Mouse (Mus musculus) liver (tissue): ENCODE results near the gene Abcg8.

ENCODE experiments used
- DNase-seq: peaks from one replicate; pipeline ENCODE4 v3.0.0-alpha.2; 2020; ENCODE audit warnings: mixed read lengths

Gene Abcg8

DNA sequence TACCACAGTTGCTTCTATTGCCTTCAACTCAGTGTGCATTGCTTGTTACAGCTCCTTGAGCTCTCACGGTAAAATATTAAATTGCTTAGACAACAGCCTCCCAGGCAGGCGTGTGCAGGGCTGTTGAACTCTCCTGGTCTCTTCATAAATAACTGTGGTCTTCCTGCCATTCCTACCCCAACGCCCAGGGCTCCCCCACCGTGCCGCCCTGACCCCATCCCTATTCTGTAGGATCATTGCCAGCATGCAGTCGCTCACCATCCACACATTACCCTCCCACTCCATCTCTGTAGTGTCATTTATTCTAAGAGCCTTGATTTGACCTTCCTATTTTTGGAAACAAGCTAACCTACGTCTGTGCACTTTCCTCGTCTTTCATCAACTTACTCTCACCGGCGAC is 11.0 kb upstream of the Abcg8 start:
- DNase-seq: no peak

GRCm38 (mm10) chr17:84665691-84666090 is 10.4 kb upstream of the Abcg8 start:
- DNase-seq: no peak

- DNase-seq: no peak
These were observed 8.3 kb upstream of the Abcg8 start for GRCm38 (mm10) chr17:84667848-84668247.

GRCm38 (mm10) chr17:84672376-84673369 is 3.4 kb upstream of the Abcg8 start:
- no peak for DNase-seq

- DNase-seq: no peak
These were observed 2.1 kb upstream of the Abcg8 start for GRCm38 (mm10) chr17:84674048-84674447.

- no peak for DNase-seq
These were observed 898 bp upstream of the Abcg8 start for GRCm38 (mm10) chr17:84675204-84675603.

DNA sequence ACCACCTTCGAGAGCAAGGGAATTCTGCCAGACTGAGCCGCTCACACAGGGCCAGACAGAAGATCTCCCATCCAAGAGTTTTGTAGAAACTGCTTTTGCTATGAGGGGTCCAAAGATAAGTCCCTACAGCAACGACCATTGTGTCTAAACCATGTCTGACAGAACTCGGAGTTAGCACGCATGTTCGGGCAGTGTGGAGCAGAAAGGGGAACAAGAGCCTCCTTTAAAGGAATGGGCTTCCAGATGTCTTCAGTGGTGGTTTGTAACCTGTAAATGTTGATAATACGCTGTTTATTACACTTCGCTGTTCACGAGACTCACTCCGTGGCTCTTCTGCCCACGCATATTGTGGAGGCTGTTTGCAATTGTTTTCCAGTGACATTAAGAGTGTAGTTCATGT is 1.5 kb downstream of the Abcg8 start:
- DNase-seq: no peak

GRCm38 (mm10) chr17:84681670-84682069 is 5.6 kb downstream of the Abcg8 start:
- no peak for DNase-seq

- no peak for DNase-seq
These were observed 6.9 kb downstream of the Abcg8 start, which contains the start of gene Abcg5 for GRCm38 (mm10) chr17:84682734-84683717. TSS of gene Abcg5 (minus strand) at chr17:84683011.

DNA sequence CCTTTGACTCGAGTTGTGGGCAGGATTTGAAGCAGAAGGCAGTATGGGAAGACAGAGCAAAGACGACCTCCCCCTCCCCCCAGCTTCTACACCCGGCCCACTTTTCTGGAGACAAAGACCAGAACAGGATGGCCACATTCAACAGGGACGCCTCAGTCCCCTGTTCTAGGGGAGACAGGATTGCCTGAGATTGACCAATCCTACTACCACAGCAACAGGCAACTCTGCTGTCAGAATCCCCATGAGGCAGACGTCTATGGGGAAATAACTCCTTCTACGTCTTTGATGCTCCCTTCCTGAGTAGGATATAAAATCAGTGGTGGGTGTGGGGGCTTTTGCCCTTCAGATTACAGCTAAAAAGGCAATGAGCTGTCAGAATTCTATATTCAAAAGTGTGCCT is 8.2 kb downstream of the Abcg8 start:
- no peak for DNase-seq

- no peak for DNase-seq
These were observed 9.2 kb downstream of the Abcg8 start for GRCm38 (mm10) chr17:84685286-84685685.

DNA sequence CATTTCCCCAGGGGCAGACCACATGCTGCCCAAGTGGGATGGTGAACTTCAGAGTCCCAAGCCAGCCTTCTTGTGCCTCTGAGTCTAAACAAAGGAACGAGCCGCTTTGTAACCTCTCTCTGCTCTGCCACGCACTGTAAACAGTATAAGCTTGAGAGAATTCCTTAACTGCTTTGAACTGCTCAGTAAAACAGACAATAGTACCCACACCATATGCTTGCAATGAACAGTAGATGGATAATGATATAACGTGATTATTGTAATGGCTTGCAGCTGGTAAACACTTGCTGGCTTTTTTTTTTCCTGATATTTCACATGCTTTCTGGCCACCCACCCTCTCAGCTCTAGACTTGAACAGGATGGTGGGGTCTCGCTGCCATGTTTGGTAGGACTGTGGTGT is 11.9 kb downstream of the Abcg8 start:
- no peak for DNase-seq

DNA sequence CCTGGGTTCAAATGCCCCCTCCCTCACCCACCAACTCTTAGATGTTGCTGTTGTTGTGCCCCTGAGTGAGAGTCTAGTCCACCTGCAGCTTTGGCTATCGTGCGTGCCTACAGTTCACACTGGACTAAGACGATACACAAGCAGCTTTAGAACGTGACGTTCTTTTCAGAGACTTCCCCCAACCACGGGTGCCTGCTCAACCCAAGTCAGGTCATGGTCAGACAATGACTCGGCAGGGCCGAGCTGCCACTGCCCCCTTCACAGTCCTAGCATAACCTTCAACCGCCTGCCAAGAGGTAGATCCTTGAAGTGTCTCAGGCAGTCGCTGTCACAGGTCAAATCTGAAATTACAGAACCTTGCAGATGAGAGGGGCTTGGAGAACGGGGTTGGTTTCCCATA is 12.7 kb downstream of the Abcg8 start:
- DNase-seq: no peak

DNA sequence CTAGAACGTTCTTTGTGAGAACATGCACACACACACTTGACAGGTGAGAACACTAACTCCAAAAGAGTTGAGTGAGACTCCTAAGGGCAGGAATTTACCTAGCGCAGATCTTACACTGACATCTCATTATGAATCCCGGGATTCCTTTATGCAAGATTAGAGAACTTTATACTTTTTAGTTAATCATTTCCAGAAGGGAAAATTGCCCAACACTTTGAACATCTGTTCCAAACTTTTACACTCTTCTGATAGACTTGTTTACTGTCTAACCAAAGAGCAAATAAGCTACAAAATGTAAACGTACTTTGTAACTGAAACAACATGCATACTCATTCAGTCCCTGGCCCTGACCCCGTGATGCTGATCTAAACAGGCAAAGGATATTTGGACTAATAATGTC is 13.2 kb downstream of the Abcg8 start:
- no peak for DNase-seq

DNA sequence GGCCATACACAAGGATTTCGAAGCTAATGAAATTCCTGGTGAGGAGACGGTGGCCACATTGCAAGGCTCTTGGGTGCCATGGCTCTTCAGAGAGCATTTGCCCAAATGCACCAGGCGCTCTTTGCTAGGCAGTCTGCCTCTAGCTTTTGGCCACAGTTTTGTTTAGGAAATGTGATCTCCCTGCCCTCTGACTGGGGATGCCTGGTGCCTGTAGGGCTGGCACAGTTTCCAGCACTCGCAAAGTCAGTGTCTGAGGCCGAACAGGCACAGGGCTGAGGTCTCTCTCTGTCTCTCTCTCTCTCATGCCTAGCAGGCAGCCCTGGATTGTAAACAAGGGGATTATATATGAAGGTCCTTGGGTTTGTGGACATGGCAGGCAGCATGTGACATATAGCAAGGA is 14.0 kb downstream of the Abcg8 start:
- DNase-seq: no peak

- DNase-seq: no peak
These were observed 17.6 kb downstream of the Abcg8 start for GRCm38 (mm10) chr17:84693741-84694140.

DNA sequence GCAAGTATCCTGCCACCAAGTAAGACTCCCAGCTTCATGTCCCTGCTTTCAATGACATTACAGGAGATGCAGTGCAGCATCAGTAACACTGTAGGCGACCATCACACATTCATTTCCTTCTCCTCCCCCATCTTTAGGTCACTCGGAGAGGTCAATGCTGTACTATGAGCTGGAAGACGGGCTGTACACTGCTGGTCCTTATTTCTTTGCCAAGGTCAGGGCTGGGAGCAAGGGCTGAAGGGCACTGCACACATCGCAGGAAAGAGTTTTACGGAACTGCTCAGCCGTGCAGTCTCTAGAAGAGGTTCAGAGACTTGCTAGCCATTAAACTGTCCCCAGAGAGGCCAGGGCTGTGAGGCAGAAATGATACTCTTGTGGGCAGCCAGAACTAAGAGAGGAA is 20.4 kb downstream of the Abcg8 start:
- DNase-seq: no peak

- DNase-seq: peak; percentile 65
These were observed 22.6 kb downstream of the Abcg8 start for GRCm38 (mm10) chr17:84698727-84699126.

DNA sequence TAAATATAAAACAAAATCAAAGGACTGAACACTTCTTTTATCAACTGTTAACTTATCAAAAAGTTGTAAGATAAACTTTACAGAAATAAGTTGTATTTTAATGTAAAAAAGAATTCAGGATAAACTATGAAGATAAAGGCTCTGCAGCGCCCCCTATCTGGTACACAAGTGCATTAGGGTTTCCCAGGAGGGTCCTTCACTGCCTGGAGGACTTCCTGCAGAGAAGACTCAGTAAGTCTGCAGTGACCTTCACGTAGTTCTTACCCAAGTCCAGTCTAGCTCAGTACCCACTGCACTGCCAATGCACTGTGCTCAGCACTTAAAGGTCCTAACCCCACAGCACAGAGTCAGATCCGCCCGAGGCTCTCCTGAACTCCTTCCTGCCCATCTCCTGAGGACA is 31.3 kb downstream of the Abcg8 start:
- no peak for DNase-seq

DNA sequence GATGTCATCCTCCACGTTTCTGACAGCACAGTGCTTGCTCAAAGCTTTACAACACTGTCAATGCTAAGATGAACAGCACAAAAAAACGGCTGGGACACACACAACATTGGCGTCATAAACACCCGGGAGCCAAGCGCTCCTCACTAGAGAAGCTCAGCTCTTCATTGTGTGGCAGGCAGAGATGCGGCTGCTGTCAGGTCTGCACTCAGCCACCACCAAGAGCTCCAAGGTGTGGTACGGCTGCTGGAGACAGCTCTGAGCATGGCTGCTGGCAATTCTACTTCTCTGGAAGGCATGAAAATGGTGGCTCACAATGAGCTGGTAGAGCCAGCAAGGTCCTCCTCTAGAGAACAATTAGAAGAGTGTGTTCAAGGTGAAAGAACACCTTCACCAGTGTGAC is 32.7 kb downstream of the Abcg8 start:
- no peak for DNase-seq

DNA sequence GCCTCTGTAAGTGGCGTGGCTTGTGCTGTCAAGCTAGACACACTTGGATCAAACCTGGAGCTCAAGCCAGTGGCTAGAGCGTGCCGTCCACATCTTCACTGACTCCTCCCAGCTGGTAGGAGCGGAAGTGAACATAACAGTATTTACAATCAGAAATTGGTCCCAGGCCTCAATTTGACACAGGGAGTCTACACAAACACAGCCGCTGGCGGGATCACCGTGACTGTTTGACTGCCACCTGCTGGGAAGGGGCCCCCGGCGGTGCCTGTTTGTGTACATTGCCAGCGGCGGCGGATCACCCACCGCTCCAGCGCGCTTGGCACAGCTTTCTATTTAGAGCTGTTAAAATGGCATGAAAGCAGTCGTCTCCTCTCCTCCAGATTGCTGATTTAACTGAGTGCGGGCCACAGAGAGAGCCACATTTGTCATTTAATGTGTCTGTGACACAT is 33.3 kb downstream of the Abcg8 start:
- no peak for DNase-seq

- no peak for DNase-seq
These were observed 37.6 kb downstream of the Abcg8 start for GRCm38 (mm10) chr17:84713563-84714164.

DNA sequence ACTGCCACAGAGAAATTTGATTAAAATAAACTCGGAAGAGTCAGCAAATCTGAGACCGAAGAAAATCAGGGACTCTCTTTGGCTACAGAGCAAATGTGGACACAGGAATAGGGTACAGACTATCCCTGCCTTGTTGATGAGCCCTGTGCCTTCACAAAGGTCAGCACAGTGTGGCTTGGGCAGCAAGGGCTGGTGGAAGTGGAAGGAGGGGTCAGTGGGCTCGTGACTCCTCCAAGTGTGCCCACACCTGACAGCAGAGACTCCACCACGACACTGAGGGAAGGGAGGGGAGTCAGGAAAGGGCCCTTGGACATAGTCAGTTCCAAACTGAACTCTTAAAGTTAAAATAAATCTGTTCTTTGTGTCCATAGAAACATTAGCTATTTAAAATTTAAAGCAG is 38.8 kb downstream of the Abcg8 start:
- no peak for DNase-seq
